In the genomic region with DNA sequence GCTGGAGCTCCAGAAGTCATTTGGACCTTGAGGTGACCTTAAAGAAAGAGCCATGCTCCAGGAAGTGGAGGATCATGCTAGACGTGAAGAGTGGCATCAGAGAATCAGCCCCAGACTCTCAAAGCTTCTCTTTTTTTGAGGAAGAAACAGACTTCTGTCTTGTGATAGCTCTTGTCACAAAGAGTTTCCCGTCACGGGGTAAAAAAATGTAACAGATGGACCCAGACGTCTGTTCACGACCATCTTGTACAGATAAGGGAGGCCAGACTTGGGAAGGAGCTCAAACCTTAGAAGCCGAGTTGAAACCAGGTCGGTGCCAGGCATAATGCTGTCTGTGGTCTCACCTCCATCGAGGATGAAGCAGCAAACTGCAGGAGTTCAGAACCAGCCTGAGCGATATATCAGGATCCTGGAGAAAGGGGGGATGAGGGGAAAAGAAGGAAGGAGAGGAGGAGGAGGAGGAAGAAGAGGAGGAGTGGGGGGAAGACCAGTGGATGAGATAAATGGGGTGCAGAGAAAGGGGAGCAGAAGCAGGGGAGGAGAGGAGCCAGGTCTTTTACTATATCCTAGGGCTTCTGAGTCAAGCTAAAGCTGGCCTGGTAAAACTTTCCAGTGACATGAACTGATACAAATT, we compare ENCODE assay signal across 22 mouse cellular contexts. TPM values are rescaled to one million over a fixed set of nuclear protein-coding genes. Genes with fewer than 3 reads are reported as not detected.
DNase-seq lines count a peak whose midpoint lies in the region; ATAC-seq and TF ChIP-seq lines count a peak whose summit lies in the region.
"Had no signal": no experiment of that assay in that cellular context is flagged by ENCODE, and none has a peak within 500 bp of the region (broad histone marks: within the 10 kb centered on the region; RNA-seq: fewer than 3 reads in every experiment).

No protein-coding gene starts in this region.

- WGBS in forebrain, postnatal 0 days: 59% methylated on average over 9 of the region's 9 CpGs
- WGBS in forebrain, embryonic 10.5 days: 88% methylated on average over 9 of the region's 9 CpGs
- WGBS in macrophage (ENCODE audit: missing documents): 25% methylated on average over 9 of the region's 9 CpGs
- WGBS in embryonic facial prominence, embryonic 10.5 days: 85% methylated on average over 9 of the region's 9 CpGs
- WGBS in thymus, adult 2 months: 37% methylated on average over 9 of the region's 9 CpGs

- H3K36me3 ChIP-seq in forebrain, postnatal 0 days (ENCODE audit: insufficient read depth): no peaks in the 10 kb centered on the region
- no peaks in the 10 kb centered on the region for H3K36me3 ChIP-seq in forebrain, embryonic 10.5 days (replicated peaks)
- no peaks in the 10 kb centered on the region for H3K36me3 ChIP-seq in macrophage (ENCODE audit: inconsistent target)
- no peaks in the 10 kb centered on the region for H3K36me3 ChIP-seq in embryonic facial prominence, embryonic 10.5 days (replicated peaks)
- H3K36me3 ChIP-seq in thymus, adult 2 months (ENCODE audit: control insufficient read depth, insufficient read depth, low read length): no peaks in the 10 kb centered on the region
- H3K36me3 ChIP-seq: heart, embryonic 15.5 days; limb, embryonic 13.5 days had no signal

- no peaks in the 10 kb centered on the region for H3K4me1 ChIP-seq in forebrain, postnatal 0 days (ENCODE audit: insufficient read depth)
- peaks cover 15% of the 10 kb centered on the region for H3K4me1 ChIP-seq in forebrain, embryonic 10.5 days
- H3K4me1 ChIP-seq in embryonic facial prominence, embryonic 10.5 days: peaks cover 11% of the 10 kb centered on the region
- peaks cover 4% of the 10 kb centered on the region; the same call in 1 of the 2 replicates for H3K4me1 ChIP-seq in thymus, adult 2 months (replicated peaks; ENCODE audit: control insufficient read depth, insufficient read depth, low read length)

- H3K27me3 ChIP-seq in forebrain, postnatal 0 days (ENCODE audit: insufficient read depth, low read length): no peaks in the 10 kb centered on the region
- no peaks in the 10 kb centered on the region for H3K27me3 ChIP-seq in forebrain, embryonic 10.5 days (ENCODE audit: poor library complexity, severe bottlenecking)
- H3K27me3 ChIP-seq in embryonic facial prominence, embryonic 10.5 days (replicated peaks; ENCODE audit: low read depth, poor library complexity, severe bottlenecking): no peaks in the 10 kb centered on the region
- H3K27me3 ChIP-seq in thymus, adult 2 months (ENCODE audit: control insufficient read depth, insufficient read depth, low read length): no peaks in the 10 kb centered on the region
- H3K27me3 ChIP-seq: heart, embryonic 15.5 days; limb, embryonic 13.5 days had no signal

- no peak overlapping the region for H3K4me2 ChIP-seq in forebrain, postnatal 0 days (ENCODE audit: low read depth)
- H3K4me2 ChIP-seq: heart, embryonic 15.5 days; hindbrain, embryonic 14.5 days; limb, embryonic 13.5 days had no signal

- no peak for TF ChIP-seq CTCF in forebrain, postnatal 0 days (IDR thresholded peaks at IDR 0.05; ENCODE audit: low read depth)
- no peak for TF ChIP-seq CTCF in brain, embryonic 14.5 days (IDR thresholded peaks at IDR 0.05; ENCODE audit: borderline replicate concordance, extremely low read depth, insufficient read depth, insufficient read length)
- no peak for TF ChIP-seq CTCF in thymus, adult 2 months (IDR thresholded peaks at IDR 0.05; ENCODE audit: borderline replicate concordance, control insufficient read depth, extremely low read depth, insufficient read depth, low read length, poor library complexity)

- no peak overlapping the region for H3K27ac ChIP-seq in forebrain, postnatal 0 days (ENCODE audit: low read depth, low read length)
- no peak overlapping the region for H3K27ac ChIP-seq in forebrain, embryonic 10.5 days
- H3K27ac ChIP-seq in macrophage: peak overlapping the region; percentile 78
- no peak overlapping the region for H3K27ac ChIP-seq in embryonic facial prominence, embryonic 10.5 days (replicated peaks)
- H3K27ac ChIP-seq in thymus, adult 2 months (ENCODE audit: control insufficient read depth, insufficient read depth, low read length): no peak overlapping the region
- H3K27ac ChIP-seq: heart, embryonic 15.5 days; hindbrain, embryonic 14.5 days; kidney, postnatal 0 days; limb, embryonic 13.5 days had no signal

- H3K9me3 ChIP-seq in forebrain, postnatal 0 days (ENCODE audit: low read length): no peaks in the 10 kb centered on the region
- H3K9me3 ChIP-seq in forebrain, embryonic 10.5 days: no peaks in the 10 kb centered on the region
- H3K9me3 ChIP-seq in embryonic facial prominence, embryonic 10.5 days: no peaks in the 10 kb centered on the region
- H3K9me3 ChIP-seq: heart, embryonic 15.5 days; limb, embryonic 13.5 days had no signal

- peak; percentile 23 for ATAC-seq in forebrain, postnatal 0 days
- ATAC-seq in megakaryocyte-erythroid progenitor cell, adult 5-6 weeks (replicated peaks; ENCODE audit: low FRiP score, low TSS enrichment, poor library complexity, severe bottlenecking): no peak
- ATAC-seq: CD4-positive, CD25-positive, alpha-beta regulatory T cell, adult 4 months; inflammation-experienced regulatory T-cells, adult 6 months; lung, postnatal 0 days had no signal

- no peak overlapping the region for H3K4me3 ChIP-seq in forebrain, postnatal 0 days (ENCODE audit: low read depth, low read length)
- H3K4me3 ChIP-seq in forebrain, embryonic 10.5 days: no peak overlapping the region
- H3K4me3 ChIP-seq in macrophage (ENCODE audit: inconsistent target): no peak overlapping the region
- no peak overlapping the region for H3K4me3 ChIP-seq in embryonic facial prominence, embryonic 10.5 days
- H3K4me3 ChIP-seq in thymus, adult 2 months (ENCODE audit: control insufficient read depth, insufficient read depth, low read length): no peak overlapping the region
- H3K4me3 ChIP-seq: heart, embryonic 15.5 days; limb, embryonic 13.5 days had no signal

- H3K9ac ChIP-seq in forebrain, postnatal 0 days: no peak overlapping the region
- H3K9ac ChIP-seq: heart, embryonic 15.5 days; hindbrain, embryonic 14.5 days; limb, embryonic 13.5 days had no signal

- TF ChIP-seq POLR2A in brain, embryonic 14.5 days (IDR thresholded peaks at IDR 0.05; ENCODE audit: borderline replicate concordance, extremely low read depth, insufficient read depth, insufficient read length, poor library complexity, severe bottlenecking): no peak
- no peak for TF ChIP-seq POLR2A in thymus, adult 2 months (IDR thresholded peaks at IDR 0.05; ENCODE audit: control insufficient read depth, extremely low read depth, insufficient read depth, low read length, poor library complexity)

- no peaks in the 10 kb centered on the region for H3K79me2 ChIP-seq in macrophage (ENCODE audit: inconsistent target)

- peak; percentile 63 for DNase-seq in forebrain, postnatal 0 days
- DNase-seq in forebrain, embryonic 10.5 days (ENCODE audit: extremely low spot score, low spot score): no peak
- peak; percentile 53 to 58 for DNase-seq in B cell, adult 2 months
- peak; percentile 53 for DNase-seq in brain, embryonic 14.5 days (ENCODE audit: low read depth)
- DNase-seq in embryonic facial prominence, embryonic 10.5 days (ENCODE audit: low spot score): no peak
- no peak for DNase-seq in thymus, adult 2 months
- DNase-seq: adrenal gland, adult 8-10 months; cerebellum, adult 8-10 months; gastrocnemius, postnatal 36 days; heart, postnatal 4 days; kidney, adult 2 months; thymus, postnatal 25 days had no signal

RNA-seq across cellular contexts. Expression of gene Atxn7l1, which starts 21.8 kb away (rescaled TPM):
- total RNA-seq in forebrain, postnatal 0 days (2014; rRNA removed): 16.1 and 23.0 TPM in 2 replicates
- 18.2 TPM in 2 replicates for polyA plus RNA-seq in forebrain, postnatal 0 days (2015; fragmentation: Nextera tagmentation; extraction: Ambion mirVana)
- 10.4 and 11.0 TPM in 2 replicates for polyA plus RNA-seq in forebrain, embryonic 10.5 days (2016; fragmentation: Nextera tagmentation; extraction: Ambion mirVana)
- polyA plus RNA-seq in brain, embryonic 14.5 days (2012; rRNA removed): 30.3 and 43.3 TPM in 2 replicates
- 100 to 1,000 TPM; 107 to 302 (median 207) TPM for total RNA-seq in macrophage (2018; cell fraction: chromatin; rRNA removed)
- 100 to 1,000 TPM in 4 of 26 experiments, 10 to 100 TPM in 22; 56.2 to 116 (median 76.1) TPM for total RNA-seq in macrophage (2018; cell fraction: cytosol; rRNA removed)
- total RNA-seq in macrophage (2018; cell fraction: nucleus; rRNA removed): 100 to 1,000 TPM; 116 to 257 (median 175) TPM
- polyA plus RNA-seq in macrophage (2018): 37.6 to 70.4 TPM (median 46.0 TPM) in 3 replicates
- total RNA-seq in megakaryocyte-erythroid progenitor cell, adult 5-6 weeks (2014; fragmentation: Nextera tagmentation): 116 and 120 TPM in 2 replicates
- 29.5 and 49.3 TPM in 2 replicates for total RNA-seq in megakaryocyte-erythroid progenitor cell, adult 5-6 weeks (2017)
- 13.6 and 14.6 TPM in 2 replicates for polyA plus RNA-seq in embryonic facial prominence, embryonic 10.5 days (2016; fragmentation: Nextera tagmentation; extraction: Ambion mirVana)
- polyA plus RNA-seq in thymus, adult 2 months (2012; rRNA removed): 129 and 141 TPM in 2 replicates

RNA-seq across cellular contexts. Expression of gene Cdhr3, which starts 33.0 kb away (rescaled TPM):
- 0.54 and 0.81 TPM in 2 replicates for total RNA-seq in forebrain, postnatal 0 days (2014; rRNA removed)
- polyA plus RNA-seq in forebrain, postnatal 0 days (2015; fragmentation: Nextera tagmentation; extraction: Ambion mirVana): 0.62 and 0.85 TPM in 2 replicates
- not detected in 2 replicates for polyA plus RNA-seq in forebrain, embryonic 10.5 days (2016; fragmentation: Nextera tagmentation; extraction: Ambion mirVana)
- polyA plus RNA-seq in brain, embryonic 14.5 days (2012; rRNA removed): 0.29 and 0.36 TPM in 2 replicates
- under 1 TPM in 1 of 26 experiments, not detected in 25; 0.35 TPM for total RNA-seq in macrophage (2018; cell fraction: chromatin; rRNA removed)
- total RNA-seq in macrophage (2018; cell fraction: cytosol; rRNA removed): under 1 TPM in 3 of 26 experiments, not detected in 23; under 0.01 to 0.04 (median 0.03) TPM
- total RNA-seq in macrophage (2018; cell fraction: nucleus; rRNA removed): under 1 TPM in 1 of 26 experiments, not detected in 25; 0.18 TPM
- polyA plus RNA-seq in macrophage (2018): not detected in 3 replicates
- total RNA-seq in megakaryocyte-erythroid progenitor cell, adult 5-6 weeks (2014; fragmentation: Nextera tagmentation): not detected in 2 replicates
- not detected in 2 replicates for total RNA-seq in megakaryocyte-erythroid progenitor cell, adult 5-6 weeks (2017)
- not detected in 2 replicates for polyA plus RNA-seq in embryonic facial prominence, embryonic 10.5 days (2016; fragmentation: Nextera tagmentation; extraction: Ambion mirVana)
- polyA plus RNA-seq in thymus, adult 2 months (2012; rRNA removed): 0.38 and 0.40 TPM in 2 replicates
- total RNA-seq: heart, postnatal 4 days had no signal
- polyA plus RNA-seq: kidney, adult 2 months; kidney, postnatal 0 days; liver, embryonic 16.5 days had no signal

Comparison
In these comparisons a context has a peak if more than half of its experiments do, and no peak if none do; other contexts are left out.
1. DNase-seq: peak in forebrain, postnatal 0 days (single experiment), B cell, adult 2 months (2 of 2) and brain, embryonic 14.5 days (single experiment); none in forebrain, embryonic 10.5 days (single experiment), embryonic facial prominence, embryonic 10.5 days (single experiment) and thymus, adult 2 months (single experiment).